Mouse (Mus musculus) bone marrow, adult 2 months (tissue): ENCODE results near the gene Ly6f.

Experiments used
- CTCF ChIP-seq: fragments of 200-500 bp; IDR thresholded peaks from 2 replicates; pipeline ENCODE4 v1.5.1; 2011; ENCODE audit warnings: low read length, control low read depth; ENCODE audit not compliant: control insufficient read depth, insufficient read depth
- POLR2A ChIP-seq: fragments of 200-500 bp; IDR thresholded peaks from 2 replicates; pipeline ENCODE4 v1.6.1; 2011; ENCODE audit warnings: low read depth, mild to moderate bottlenecking, control low read depth, low read length, borderline replicate concordance; ENCODE audit not compliant: control insufficient read depth

- TF ChIP-seq POLR2A, result no peak
- TF ChIP-seq CTCF, result no peak
Measured at GRCm38 (mm10) chr15:75306101-75306500, 37.9 kb downstream of the Ly6f start.
